In genomic region chr6:82041488-82042295, GRCm38 (mm10) we compare ENCODE assay signal across 8 mouse cellular contexts. TPM values are rescaled to one million over a fixed set of nuclear protein-coding genes. Genes with fewer than 3 reads are reported as not detected.
A peak's percentile ranks its signal among the peaks of the same experiment; 100 is the strongest.
DNase-seq lines count a peak whose midpoint lies in the region; ATAC-seq lines count a peak whose summit lies in the region.

No protein-coding gene starts in this region.

- peak overlapping the region; percentile 52 for H3K4me3 ChIP-seq in forebrain, embryonic 16.5 days (replicated peaks; ENCODE audit: low read length)
- peak overlapping the region; percentile 72 for H3K4me3 ChIP-seq in intestine, embryonic 14.5 days (ENCODE audit: low read depth, low read length)
- peak overlapping the region; percentile 54 for H3K4me3 ChIP-seq in liver, embryonic 15.5 days (replicated peaks)
- H3K4me3 ChIP-seq in neural tube, embryonic 15.5 days (replicated peaks): peak overlapping the region; percentile 44

- peak; percentile 69 for ATAC-seq in forebrain, embryonic 16.5 days
- ATAC-seq in intestine, embryonic 14.5 days (replicated peaks; ENCODE audit: low FRiP score, low TSS enrichment, low read depth): peak; percentile 74
- peak; percentile 58 for ATAC-seq in liver, embryonic 15.5 days (ENCODE audit: insufficient read depth)
- peak; percentile 21 for ATAC-seq in neural tube, embryonic 15.5 days (ENCODE audit: low FRiP score)

- H3K36me3 ChIP-seq in forebrain, embryonic 16.5 days (ENCODE audit: control insufficient read depth, insufficient read depth): no peaks in the 10 kb centered on the region
- H3K36me3 ChIP-seq in intestine, embryonic 14.5 days (ENCODE audit: control insufficient read depth, insufficient read depth, low read length): no peaks in the 10 kb centered on the region
- no peaks in the 10 kb centered on the region for H3K36me3 ChIP-seq in liver, embryonic 15.5 days (replicated peaks)
- H3K36me3 ChIP-seq in neural tube, embryonic 15.5 days: no peaks in the 10 kb centered on the region

- peak overlapping the region; percentile 100 for H3K4me2 ChIP-seq in forebrain, embryonic 16.5 days (ENCODE audit: low read length)
- H3K4me2 ChIP-seq in intestine, embryonic 14.5 days (ENCODE audit: low read length): peak overlapping the region; percentile 79
- H3K4me2 ChIP-seq in liver, embryonic 15.5 days: peak overlapping the region; percentile 57
- H3K4me2 ChIP-seq in neural tube, embryonic 15.5 days: peak overlapping the region; percentile 84

- WGBS in forebrain, embryonic 16.5 days: 1% methylated on average over 42 of the region's 50 CpGs
- under 1% methylated on average over 48 of the region's 50 CpGs for WGBS in intestine, embryonic 14.5 days
- WGBS in liver, embryonic 15.5 days (ENCODE audit: insufficient replicate concordance): under 1% methylated on average over 47 of the region's 50 CpGs
- WGBS in neural tube, embryonic 15.5 days: under 1% methylated on average over 32 of the region's 50 CpGs

- peak overlapping the region; percentile 52 for H3K9ac ChIP-seq in forebrain, embryonic 16.5 days (replicated peaks; ENCODE audit: low read depth, low read length)
- H3K9ac ChIP-seq in intestine, embryonic 14.5 days (ENCODE audit: low read length): peak overlapping the region; percentile 71
- H3K9ac ChIP-seq in liver, embryonic 15.5 days: peak overlapping the region; percentile 11; the same call in 1 of the 2 replicates
- peak overlapping the region; percentile 33 for H3K9ac ChIP-seq in neural tube, embryonic 15.5 days (replicated peaks)

- H3K4me1 ChIP-seq in forebrain, embryonic 16.5 days (replicated peaks; ENCODE audit: control insufficient read depth, insufficient read depth, low read length): peaks cover 19% of the 10 kb centered on the region
- peaks cover 40% of the 10 kb centered on the region for H3K4me1 ChIP-seq in intestine, embryonic 14.5 days (replicated peaks; ENCODE audit: control insufficient read depth, insufficient read depth, low read length)
- H3K4me1 ChIP-seq in liver, embryonic 15.5 days (replicated peaks): no peaks in the 10 kb centered on the region
- peaks cover 19% of the 10 kb centered on the region for H3K4me1 ChIP-seq in neural tube, embryonic 15.5 days

- H3K27ac ChIP-seq in forebrain, embryonic 16.5 days (ENCODE audit: low read length): no peak overlapping the region
- H3K27ac ChIP-seq in intestine, embryonic 14.5 days (ENCODE audit: low read depth): peak overlapping the region; percentile 86
- peak overlapping the region; percentile 59 for H3K27ac ChIP-seq in liver, embryonic 15.5 days (replicated peaks)
- H3K27ac ChIP-seq in neural tube, embryonic 15.5 days (replicated peaks): no peak overlapping the region

- DNase-seq in cerebellum, postnatal 14 days: peak; percentile 18 to 35
- DNase-seq in cerebellum, adult 11-12 months: no peak
- peak; percentile 29 to 34 for DNase-seq in adrenal gland, adult 18-20 months (ENCODE audit: low spot score in 2 of 2)
- peak; percentile 90 for DNase-seq in intestine, embryonic 14.5 days (ENCODE audit: low spot score)
- no peak for DNase-seq in spleen, postnatal 36 days (ENCODE audit: low spot score in 2 of 2)

- peaks cover 6% of the 10 kb centered on the region for H3K27me3 ChIP-seq in forebrain, embryonic 16.5 days (replicated peaks; ENCODE audit: control insufficient read depth, insufficient read depth, low read length)
- 0 out of 2 replicates have a peak, but pooled peaks cover 4% of the 10 kb centered on the region for H3K27me3 ChIP-seq in intestine, embryonic 14.5 days (replicated peaks; ENCODE audit: control insufficient read depth, insufficient read depth, low read length)
- peaks cover 37% of the 10 kb centered on the region for H3K27me3 ChIP-seq in liver, embryonic 15.5 days
- H3K27me3 ChIP-seq in neural tube, embryonic 15.5 days (replicated peaks): peaks cover 48% of the 10 kb centered on the region

- no peaks in the 10 kb centered on the region for H3K9me3 ChIP-seq in forebrain, embryonic 16.5 days (ENCODE audit: control insufficient read depth, low read length)
- H3K9me3 ChIP-seq in intestine, embryonic 14.5 days (ENCODE audit: control insufficient read depth, low read length): no peaks in the 10 kb centered on the region
- H3K9me3 ChIP-seq in liver, embryonic 15.5 days (replicated peaks): no peaks in the 10 kb centered on the region
- H3K9me3 ChIP-seq in neural tube, embryonic 15.5 days (replicated peaks): no peaks in the 10 kb centered on the region

RNA-seq across cellular contexts. Expression of gene Eva1a, which starts 0.8 kb away (rescaled TPM):
- 1 to 10 TPM; 2.6 to 2.8 TPM for total RNA-seq in adrenal gland, adult 18-20 months (2021)
- 0.72 and 1.4 TPM in 2 replicates for polyA plus RNA-seq in forebrain, embryonic 16.5 days (2015; fragmentation: Nextera tagmentation; extraction: Ambion mirVana)
- 22.3 and 22.4 TPM in 2 replicates for polyA plus RNA-seq in intestine, embryonic 14.5 days (2014; fragmentation: Nextera tagmentation; extraction: Ambion mirVana)
- polyA plus RNA-seq in liver, embryonic 15.5 days (2015; fragmentation: Nextera tagmentation; extraction: Ambion mirVana): 9.8 and 11.0 TPM in 2 replicates
- polyA plus RNA-seq in neural tube, embryonic 15.5 days (2015; fragmentation: Nextera tagmentation; extraction: Ambion mirVana): 0.79 and 3.4 TPM in 2 replicates

Comparison
In these comparisons a context has a peak if more than half of its experiments do, and no peak if none do; other contexts are left out.
1. DNase-seq: peak in cerebellum, postnatal 14 days (2 of 2), adrenal gland, adult 18-20 months (2 of 2) and intestine, embryonic 14.5 days (single experiment); none in cerebellum, adult 11-12 months (single experiment) and spleen, postnatal 36 days (0 of 2).
2. ATAC-seq: peak in every context shown above with its lines; median percentile 74 in intestine, embryonic 14.5 days; 69 in forebrain, embryonic 16.5 days; 58 in liver, embryonic 15.5 days; 21 in neural tube, embryonic 15.5 days.
3. H3K27ac ChIP-seq: peak in intestine, embryonic 14.5 days (single experiment) and liver, embryonic 15.5 days (single experiment); none in forebrain, embryonic 16.5 days (single experiment) and neural tube, embryonic 15.5 days (single experiment).
4. H3K9ac ChIP-seq: peak in every context shown above with its lines; median percentile 71 in intestine, embryonic 14.5 days; 52 in forebrain, embryonic 16.5 days; 33 in neural tube, embryonic 15.5 days; 11 in liver, embryonic 15.5 days.
5. Peak in every context shown above with its lines, with median percentiles within 50 percentile points of each other: H3K4me2 ChIP-seq and H3K4me3 ChIP-seq.